Comparison of ENCODE assay signal across 8 mouse cellular contexts in the genomic region with DNA sequence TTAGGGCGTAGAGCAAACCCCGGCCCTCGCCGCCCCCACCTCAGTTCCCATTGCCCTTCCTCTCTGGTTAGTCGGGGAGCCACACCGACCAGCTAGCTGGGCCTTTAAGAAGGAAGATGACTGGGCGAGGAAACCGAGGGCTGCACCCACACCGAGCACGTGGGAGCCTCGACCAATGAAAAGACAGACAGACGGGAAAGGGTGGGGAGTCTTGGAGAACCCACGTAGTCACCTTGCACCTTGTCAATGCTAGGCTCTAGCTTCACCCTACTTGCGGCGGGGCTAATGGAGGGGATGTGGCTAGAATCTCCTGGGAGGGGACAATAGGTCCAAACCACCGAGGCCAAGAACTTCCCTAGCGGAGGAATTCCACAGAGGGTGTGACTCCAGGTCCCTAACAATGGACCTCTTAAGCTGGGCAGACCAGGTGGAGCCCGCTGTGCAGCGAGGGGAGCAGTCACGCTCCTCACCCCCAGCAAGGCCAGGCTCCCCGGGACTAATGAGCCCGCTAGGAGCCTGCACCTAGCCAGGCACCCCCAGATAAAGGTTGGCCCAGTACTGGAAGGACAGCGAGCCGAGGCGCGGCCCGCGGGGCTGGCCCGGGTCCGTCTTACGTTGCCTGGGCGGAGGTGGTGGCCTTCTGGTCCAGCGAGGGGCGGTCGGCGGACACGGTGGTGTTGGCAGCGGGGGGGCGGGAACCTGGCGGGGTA. TPM values are rescaled to one million over a fixed set of nuclear protein-coding genes. Genes with fewer than 3 reads are reported as not detected.
DNase-seq lines count a peak whose midpoint lies in the region; ATAC-seq and TF ChIP-seq lines count a peak whose summit lies in the region.

No protein-coding gene starts in this region.

- H3K4me3 ChIP-seq in CH12.LX (replicated peaks in 1 of 3; ENCODE audit: low read depth in 2 of 3, low read length in 2 of 3, poor library complexity in 1 of 3) = peak overlapping the region; percentile 61 to 69 (median 62)
- H3K4me3 ChIP-seq in forebrain, embryonic 10.5 days = peak overlapping the region; percentile 71
- H3K4me3 ChIP-seq in heart, embryonic 14.5 days (ENCODE audit: control insufficient read depth in 1 of 2, insufficient read depth in 1 of 2, low read depth in 1 of 2, low read length in 2 of 2) = peak overlapping the region; percentile 45 to 66
- peak overlapping the region; percentile 65 for H3K4me3 ChIP-seq in liver, embryonic 12.5 days
- peak overlapping the region; percentile 75 for H3K4me3 ChIP-seq in stomach, embryonic 16.5 days (replicated peaks; ENCODE audit: low read length)

- no peak for TF ChIP-seq CTCF in CH12.LX (conservative IDR thresholded peaks at IDR 0.05 in 1 of 2, IDR thresholded peaks at IDR 0.05 in 1 of 2; ENCODE audit: low read depth in 2 of 2, low read length in 2 of 2)

- dilution Hi-C loops in CH12.LX (cut with MboI; ENCODE audit: extremely low pct_ligation_motif_present, extremely low pct_unique_long_range_greater_than_20kb, low sequenced_read_pairs) = no loop called here

- 0 out of 2 replicates have a peak overlapping the region, but pooled peaks have one; percentile 10 for H3K27ac ChIP-seq in CH12.LX (ENCODE audit: insufficient read depth, low read depth)
- peak overlapping the region; percentile 89 for H3K27ac ChIP-seq in forebrain, embryonic 10.5 days
- peak overlapping the region in 1 of 2 experiments; percentile 64; a peak in 2 of 4 replicates for H3K27ac ChIP-seq in heart, embryonic 14.5 days (replicated peaks in 1 of 2; ENCODE audit: control insufficient read depth in 1 of 2, insufficient read depth in 1 of 2, low read depth in 2 of 2, low read length in 2 of 2)
- H3K27ac ChIP-seq in liver, embryonic 12.5 days = peak overlapping the region; percentile 81
- peak overlapping the region; percentile 90 for H3K27ac ChIP-seq in stomach, embryonic 16.5 days (ENCODE audit: low read length)

- H3K27me3 ChIP-seq in CH12.LX (replicated peaks) = peaks cover 2% of the 10 kb centered on the region
- H3K27me3 ChIP-seq in forebrain, embryonic 10.5 days (ENCODE audit: poor library complexity, severe bottlenecking) = peaks cover 68% of the 10 kb centered on the region
- H3K27me3 ChIP-seq in heart, embryonic 14.5 days (ENCODE audit: control insufficient read depth, insufficient read depth, low read length) = peaks cover 26% of the 10 kb centered on the region
- H3K27me3 ChIP-seq in liver, embryonic 12.5 days (replicated peaks) = peaks cover 37% of the 10 kb centered on the region
- H3K27me3 ChIP-seq in stomach, embryonic 16.5 days (ENCODE audit: control insufficient read depth, insufficient read depth, low read length) = no peaks in the 10 kb centered on the region

- TF ChIP-seq RAD21 in CH12.LX (IDR thresholded peaks at IDR 0.05; ENCODE audit: low read depth, low read length) = no peak

- H3K36me3 ChIP-seq in CH12.LX (replicated peaks in 1 of 2; ENCODE audit: control insufficient read depth in 1 of 2, insufficient read depth in 1 of 2, low read length in 1 of 2) = peaks cover 11 to 27% of the 10 kb centered on the region in 2 experiments
- peaks cover 38% of the 10 kb centered on the region for H3K36me3 ChIP-seq in forebrain, embryonic 10.5 days (replicated peaks)
- H3K36me3 ChIP-seq in heart, embryonic 14.5 days (ENCODE audit: control insufficient read depth, insufficient read depth, low read length) = peaks cover 10% of the 10 kb centered on the region
- H3K36me3 ChIP-seq in liver, embryonic 12.5 days = peaks cover 21% of the 10 kb centered on the region
- no peaks in the 10 kb centered on the region; the same call in 1 of the 2 replicates for H3K36me3 ChIP-seq in stomach, embryonic 16.5 days (ENCODE audit: control insufficient read depth, insufficient read depth, low read length)

- no peak for TF ChIP-seq EP300 in CH12.LX (IDR thresholded peaks at IDR 0.05; ENCODE audit: low read length)

- peak; percentile 89 for DNase-seq in CH12.LX (ENCODE audit: extremely low read depth)
- peak; percentile 83 for DNase-seq in c-Kit-positive CD71-negative TER-119-negative erythroid progenitor cells, embryonic 14.5 days (ENCODE audit: low read depth)
- peak; percentile 82 for DNase-seq in forebrain, embryonic 10.5 days (ENCODE audit: extremely low spot score, low spot score)
- peak; percentile 92 for DNase-seq in kidney, postnatal 14 days
- peak; percentile 80 to 85 for DNase-seq in natural killer cell, adult 2 months (ENCODE audit: low spot score in 2 of 2)

- ATAC-seq in heart, embryonic 14.5 days (ENCODE audit: insufficient number of reproducible peaks, insufficient read depth, low FRiP score, low read depth) = peak; percentile 65
- ATAC-seq in liver, embryonic 12.5 days = peak; percentile 88
- peak; percentile 82 for ATAC-seq in stomach, embryonic 16.5 days (ENCODE audit: insufficient read depth, low FRiP score)

- under 1% methylated on average over 40 of the region's 40 CpGs for WGBS in forebrain, embryonic 10.5 days
- WGBS in heart, embryonic 14.5 days = 1% methylated on average over 39 of the region's 40 CpGs
- under 1% methylated on average over 40 of the region's 40 CpGs for WGBS in liver, embryonic 12.5 days (ENCODE audit: insufficient replicate concordance)
- under 1% methylated on average over 39 of the region's 40 CpGs for WGBS in stomach, embryonic 16.5 days

- H3K9me3 ChIP-seq in CH12.LX (replicated peaks; ENCODE audit: low read length) = no peaks in the 10 kb centered on the region
- no peaks in the 10 kb centered on the region for H3K9me3 ChIP-seq in forebrain, embryonic 10.5 days
- H3K9me3 ChIP-seq in heart, embryonic 14.5 days (ENCODE audit: control insufficient read depth, low read length) = no peaks in the 10 kb centered on the region
- H3K9me3 ChIP-seq in liver, embryonic 12.5 days (replicated peaks) = no peaks in the 10 kb centered on the region
- H3K9me3 ChIP-seq in stomach, embryonic 16.5 days (replicated peaks; ENCODE audit: control insufficient read depth, low read length) = no peaks in the 10 kb centered on the region

- H3K79me2 ChIP-seq in CH12.LX (replicated peaks; ENCODE audit: control insufficient read depth, extremely low read depth, insufficient read depth, poor library complexity, severe bottlenecking) = no peaks in the 10 kb centered on the region

- in situ Hi-C loops in CH12.LX (cut with MboI; ENCODE audit: low pct_ligation_motif_present, low pct_unique_long_range_greater_than_20kb, low sequenced_read_pairs) = loop anchor here (5.0 kb wide), 1 partner anchor 67 kb away; no protein-coding TSS in a partner anchor

- peak overlapping the region; percentile 57 for H3K9ac ChIP-seq in CH12.LX (ENCODE audit: insufficient read depth, low read depth)
- peak overlapping the region; percentile 74 for H3K9ac ChIP-seq in heart, embryonic 14.5 days (ENCODE audit: low read length)
- peak overlapping the region; percentile 77 for H3K9ac ChIP-seq in liver, embryonic 12.5 days
- H3K9ac ChIP-seq in stomach, embryonic 16.5 days (ENCODE audit: low read length) = peak overlapping the region; percentile 83

- peak overlapping the region; percentile 54 for H3K4me2 ChIP-seq in CH12.LX (ENCODE audit: insufficient read depth, low read depth, poor library complexity, severe bottlenecking)
- peak overlapping the region; percentile 98 for H3K4me2 ChIP-seq in heart, embryonic 14.5 days (ENCODE audit: low read length)
- peak overlapping the region; percentile 99 for H3K4me2 ChIP-seq in liver, embryonic 12.5 days
- peak overlapping the region; percentile 100 for H3K4me2 ChIP-seq in stomach, embryonic 16.5 days (ENCODE audit: low read depth, low read length)

- H3K4me1 ChIP-seq in CH12.LX (ENCODE audit: control insufficient read depth in 1 of 2, insufficient read depth in 2 of 2) = peaks cover 19 to 63% of the 10 kb centered on the region in 2 experiments
- peaks cover 67% of the 10 kb centered on the region for H3K4me1 ChIP-seq in forebrain, embryonic 10.5 days
- H3K4me1 ChIP-seq in heart, embryonic 14.5 days (ENCODE audit: control insufficient read depth in 2 of 2, insufficient read depth in 2 of 2, low read length in 2 of 2) = peaks cover 9 to 14% of the 10 kb centered on the region in 2 experiments; a peak in 3 of 4 replicates
- H3K4me1 ChIP-seq in liver, embryonic 12.5 days = peaks cover 69% of the 10 kb centered on the region
- H3K4me1 ChIP-seq in stomach, embryonic 16.5 days (ENCODE audit: control insufficient read depth, insufficient read depth, low read length) = peaks cover 28% of the 10 kb centered on the region

- peak; percentile 71 for TF ChIP-seq POLR2A in CH12.LX (IDR thresholded peaks at IDR 0.05; ENCODE audit: low read depth, low read length)

RNA-seq across cellular contexts. Expression of gene Rusc1, which starts 3.1 kb away (rescaled TPM):
- total RNA-seq in CH12.LX (2012; rRNA removed) (25.1 and 30.1 TPM in 2 replicates), CH12.LX (2014; rRNA removed) (17.7 and 19.7 TPM in 2 replicates)
- polyA plus RNA-seq in CH12.LX (2012; ENCODE audit: insufficient read length, low read depth) = 16.7 and 19.4 TPM in 2 replicates
- polyA plus RNA-seq in forebrain, embryonic 10.5 days (2016; fragmentation: Nextera tagmentation; extraction: Ambion mirVana) = 12.4 and 13.7 TPM in 2 replicates
- polyA plus RNA-seq in heart, embryonic 14.5 days (2014; fragmentation: Nextera tagmentation; extraction: Ambion mirVana) = 6.8 and 7.5 TPM in 2 replicates
- polyA plus RNA-seq in liver, embryonic 12.5 days (2016; fragmentation: Nextera tagmentation; extraction: Ambion mirVana) = 7.7 and 8.8 TPM in 2 replicates
- polyA plus RNA-seq in stomach, embryonic 16.5 days (2015; fragmentation: Nextera tagmentation; extraction: Ambion mirVana) = 19.2 and 22.8 TPM in 2 replicates

RNA-seq across cellular contexts. Expression of gene Gm43738, which starts 10.9 kb away (rescaled TPM):
- total RNA-seq in CH12.LX (2012; rRNA removed) = 0.13 TPM in 1 of 2 replicates, not detected in the other
- total RNA-seq in CH12.LX (2014; rRNA removed) = not detected in 2 replicates
- not detected in 2 replicates for polyA plus RNA-seq in CH12.LX (2012; ENCODE audit: insufficient read length, low read depth)
- polyA plus RNA-seq in forebrain, embryonic 10.5 days (2016; fragmentation: Nextera tagmentation; extraction: Ambion mirVana) = not detected in 2 replicates
- not detected in 2 replicates for polyA plus RNA-seq in heart, embryonic 14.5 days (2014; fragmentation: Nextera tagmentation; extraction: Ambion mirVana)
- 0.06 TPM in 1 of 2 replicates, not detected in the other for polyA plus RNA-seq in liver, embryonic 12.5 days (2016; fragmentation: Nextera tagmentation; extraction: Ambion mirVana)
- polyA plus RNA-seq in stomach, embryonic 16.5 days (2015; fragmentation: Nextera tagmentation; extraction: Ambion mirVana) = not detected in 2 replicates

RNA-seq across cellular contexts. Expression of gene Fdps, which starts 11.7 kb away (rescaled TPM):
- total RNA-seq in CH12.LX (2012; rRNA removed) = 243 and 244 TPM in 2 replicates
- total RNA-seq in CH12.LX (2014; rRNA removed) = 490 and 572 TPM in 2 replicates
- 177 and 200 TPM in 2 replicates for polyA plus RNA-seq in CH12.LX (2012; ENCODE audit: insufficient read length, low read depth)
- polyA plus RNA-seq in forebrain, embryonic 10.5 days (2016; fragmentation: Nextera tagmentation; extraction: Ambion mirVana) = 327 and 359 TPM in 2 replicates
- polyA plus RNA-seq in heart, embryonic 14.5 days (2014; fragmentation: Nextera tagmentation; extraction: Ambion mirVana) = 92.6 and 96.9 TPM in 2 replicates
- polyA plus RNA-seq in liver, embryonic 12.5 days (2016; fragmentation: Nextera tagmentation; extraction: Ambion mirVana) = 284 and 291 TPM in 2 replicates
- polyA plus RNA-seq in stomach, embryonic 16.5 days (2015; fragmentation: Nextera tagmentation; extraction: Ambion mirVana) = 340 and 368 TPM in 2 replicates

RNA-seq across cellular contexts. Expression of gene Pklr, which starts 45.9 kb away (rescaled TPM):
- total RNA-seq in CH12.LX (2012; rRNA removed) = not detected in 2 replicates
- total RNA-seq in CH12.LX (2014; rRNA removed) = not detected in 2 replicates
- polyA plus RNA-seq in CH12.LX (2012; ENCODE audit: insufficient read length, low read depth) = not detected in 2 replicates
- 4.5 and 5.6 TPM in 2 replicates for polyA plus RNA-seq in forebrain, embryonic 10.5 days (2016; fragmentation: Nextera tagmentation; extraction: Ambion mirVana)
- polyA plus RNA-seq in heart, embryonic 14.5 days (2014; fragmentation: Nextera tagmentation; extraction: Ambion mirVana) = 0.11 TPM in 1 of 2 replicates, not detected in the other
- polyA plus RNA-seq in liver, embryonic 12.5 days (2016; fragmentation: Nextera tagmentation; extraction: Ambion mirVana) = 162 and 171 TPM in 2 replicates
- polyA plus RNA-seq in stomach, embryonic 16.5 days (2015; fragmentation: Nextera tagmentation; extraction: Ambion mirVana) = 14.3 and 22.0 TPM in 2 replicates
